Mouse (Mus musculus) olfactory bulb, adult 2 months (tissue): ENCODE measurements around the gene Klc3. TPM values are rescaled to one million over a fixed set of nuclear protein-coding genes. Genes with fewer than 3 reads are reported as not detected.
A peak's percentile ranks its signal among the peaks of the same experiment; 100 is the strongest.

Source experiments
- H3K27ac ChIP-seq: fragments of 200-500 bp; 2 replicates; pipeline ENCODE4 v1.5.1; 2012; ENCODE audit warnings: low read depth, low read length; ENCODE audit not compliant: insufficient read depth
- H3K4me1 ChIP-seq: fragments of 200-500 bp; 2 replicates; pipeline ENCODE4 v1.6.1; 2012; ENCODE audit warnings: low read length; ENCODE audit not compliant: control insufficient read depth, insufficient read depth
- H3K4me3 ChIP-seq: fragments of 200-500 bp; 2 replicates; pipeline ENCODE4 v1.5.1; 2012; ENCODE audit warnings: mild to moderate bottlenecking, low read depth, low read length, moderate library complexity; ENCODE audit not compliant: insufficient read depth
- CTCF ChIP-seq: fragments of 200-500 bp; IDR thresholded peaks from 2 replicates; pipeline ENCODE4 v1.5.1; 2012; ENCODE audit warnings: low read depth, mild to moderate bottlenecking, low read length, moderate library complexity; ENCODE audit not compliant: insufficient read depth
- POLR2A ChIP-seq: fragments of 200-500 bp; IDR thresholded peaks from 2 replicates; pipeline ENCODE4 v1.6.1; 2012; ENCODE audit warnings: mild to moderate bottlenecking, low read depth, low read length, moderate library complexity; ENCODE audit not compliant: insufficient read depth
- WGBS: fragments of 180-500 bp; shearing (Covaris S2); methylation state at CpG from one replicate; pipeline ENCODE4 v1.1.7; 2018; 5-methylcytosine and 5-hydroxymethylcytosine counted together
- polyA plus RNA-seq: library from polyadenylated mRNA; stranded (reverse); fragments of >200 nt; gene quantifications from 2 replicates; pipeline ENCODE4 v1.2.4, GENCODE M21; 2012; ENCODE audit warnings: low replicate concordance; ENCODE audit not compliant: missing spikeins, insufficient read depth, insufficient read length

Klc3 gene
- polyA plus RNA-seq, 1 experiment, result not detected

GRCm38 (mm10) chr7:19369823-19370425 lies 34.0 kb downstream of the Klc3 start:
- TF ChIP-seq CTCF (peak; percentile 86), POLR2A (peak; percentile 48; the same call in 1 of the 2 replicates)
- Histone ChIP-seq H3K27ac (no peak overlapping the region), H3K4me1 (peaks cover 9% of the 10 kb centered on the region), H3K4me3 (peak overlapping the region; percentile 50)
- 10% methylated on average over 46 of the region's 46 CpGs for WGBS

DNA sequence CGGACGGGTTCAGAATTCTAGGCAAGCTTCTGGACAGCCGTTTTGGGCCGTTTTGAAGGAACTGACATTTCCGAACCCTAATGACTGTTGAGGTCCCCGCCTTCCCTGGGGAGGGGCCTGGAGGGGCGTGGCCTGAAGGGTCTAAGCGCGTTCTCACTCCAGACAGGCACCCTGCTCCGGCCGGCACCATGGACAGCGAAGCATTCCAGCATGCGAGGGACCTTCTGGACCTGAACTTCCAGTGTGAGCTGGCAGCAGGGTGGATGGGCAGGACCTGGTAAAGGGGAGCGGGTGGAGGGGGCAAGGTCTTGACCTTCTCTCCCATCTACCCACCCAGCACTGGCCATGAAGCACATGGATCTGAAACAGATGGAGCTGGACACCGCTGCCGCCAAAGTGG lies 35.5 kb downstream of the Klc3 start:
- 36% methylated on average over 16 of the region's 16 CpGs for WGBS

DNA sequence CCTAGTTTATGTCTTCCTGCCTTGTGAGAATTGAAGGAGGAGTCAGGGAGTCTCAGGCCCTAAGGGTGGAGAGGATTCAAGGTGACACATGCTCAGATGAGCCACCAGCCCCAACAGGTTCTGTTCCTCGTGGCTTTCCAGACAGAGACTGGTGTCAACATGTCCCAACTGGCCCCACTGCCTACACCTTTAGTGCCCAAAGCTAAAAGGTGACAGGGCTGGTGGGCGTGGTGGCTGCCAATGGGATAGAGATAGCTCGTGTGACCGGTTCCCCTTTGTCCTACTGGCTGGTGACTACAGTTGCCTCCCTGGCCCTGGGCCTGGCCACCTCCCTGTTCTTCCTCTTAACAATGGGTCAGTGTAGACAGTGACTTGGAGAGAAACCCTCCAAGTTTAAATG lies 38.5 kb downstream of the Klc3 start:
- Histone ChIP-seq H3K4me1 (peaks cover 26% of the 10 kb centered on the region), H3K4me3 (no peak overlapping the region), H3K27ac (no peak overlapping the region)
- 81% methylated on average over 4 of the region's 4 CpGs for WGBS
- no peak for TF ChIP-seq CTCF
- no peak for TF ChIP-seq POLR2A

More for the DNA sequence above, 35.5 kb downstream of the Klc3 start:
- TF ChIP-seq CTCF, result no peak
- TF ChIP-seq POLR2A, result no peak
- H3K4me1 ChIP-seq, result peaks cover 9% of the 10 kb centered on the region
- H3K27ac ChIP-seq, result no peak overlapping the region
- no peak overlapping the region for H3K4me3 ChIP-seq

DNA sequence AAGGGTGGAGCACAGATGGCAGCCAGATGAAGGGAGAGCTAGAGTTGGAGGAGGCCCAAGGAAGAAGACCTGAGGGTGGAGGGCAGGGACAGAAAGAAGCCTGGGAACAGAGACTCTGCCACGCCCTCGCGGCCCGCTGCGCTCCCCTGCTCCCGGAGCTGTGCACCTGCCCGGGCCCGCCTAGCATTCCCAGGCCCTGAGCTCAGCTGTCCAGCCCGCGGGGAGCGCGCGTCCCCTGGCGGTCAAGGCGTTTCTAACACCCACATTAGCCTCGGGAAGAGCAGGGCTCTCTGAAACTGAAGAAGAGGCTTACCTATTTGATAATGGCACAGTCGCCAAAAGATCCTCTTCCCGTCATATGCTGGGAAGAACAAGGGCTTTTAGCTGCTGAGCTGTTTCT lies 40.0 kb downstream of the Klc3 start:
- 11% methylated on average over 18 of the region's 18 CpGs for WGBS
- H3K4me1 ChIP-seq, result peaks cover 24% of the 10 kb centered on the region
- H3K4me3 ChIP-seq, result no peak overlapping the region
- no peak overlapping the region for H3K27ac ChIP-seq
- TF ChIP-seq POLR2A (no peak), CTCF (peak; percentile 50; the same call in 1 of the 2 replicates)

DNA sequence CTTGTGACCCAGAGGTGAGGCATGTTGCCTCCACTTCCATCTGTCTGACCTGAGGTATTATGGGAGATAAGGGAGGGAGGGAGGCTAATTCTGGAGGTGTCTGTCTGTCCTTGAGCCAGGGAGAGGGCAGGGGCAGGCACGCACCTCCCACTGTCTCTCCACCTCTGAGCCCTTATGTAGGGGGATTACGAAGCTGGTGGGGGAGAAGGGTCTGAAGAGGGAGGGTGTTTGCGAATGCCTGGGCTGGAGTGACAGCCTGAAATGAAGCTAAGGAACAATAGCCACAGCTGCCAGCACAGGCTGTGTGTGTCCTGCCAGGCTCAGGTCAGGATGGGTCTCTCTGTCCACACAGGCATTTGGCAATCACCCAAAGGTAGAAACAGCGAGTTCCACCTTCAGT lies 41.6 kb downstream of the Klc3 start:
- Histone ChIP-seq H3K4me3 (no peak overlapping the region), H3K27ac (no peak overlapping the region), H3K4me1 (peaks cover 26% of the 10 kb centered on the region)
- no peak for TF ChIP-seq CTCF
- no peak for TF ChIP-seq POLR2A
- WGBS, result 53% methylated on average over 4 of the region's 4 CpGs

DNA sequence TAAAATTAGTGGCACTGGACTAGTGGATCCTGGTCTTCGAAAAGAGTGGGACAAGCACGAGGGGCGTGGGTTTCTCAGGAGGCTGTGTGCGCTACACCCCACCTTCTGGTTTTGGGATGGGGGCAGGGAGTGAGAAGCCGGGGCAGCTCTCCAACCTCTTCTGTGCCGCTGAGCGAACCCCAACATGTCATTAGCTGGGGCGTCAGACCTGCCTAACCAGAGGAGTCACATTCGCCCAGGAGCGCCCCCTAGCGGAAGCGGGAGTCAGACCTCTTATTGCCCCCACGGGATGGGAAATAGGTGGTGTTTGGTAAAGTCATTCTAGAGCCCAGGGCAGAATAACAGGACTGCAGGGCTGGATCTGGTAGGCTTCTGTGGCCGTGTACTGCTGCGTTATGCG lies 42.2 kb downstream of the Klc3 start:
- no peak overlapping the region for H3K27ac ChIP-seq
- H3K4me1 ChIP-seq, result peaks cover 26% of the 10 kb centered on the region
- H3K4me3 ChIP-seq, result peak overlapping the region; percentile 65
- 6% methylated on average over 16 of the region's 16 CpGs for WGBS
- no peak for TF ChIP-seq POLR2A
- TF ChIP-seq CTCF, result peak; percentile 72

DNA sequence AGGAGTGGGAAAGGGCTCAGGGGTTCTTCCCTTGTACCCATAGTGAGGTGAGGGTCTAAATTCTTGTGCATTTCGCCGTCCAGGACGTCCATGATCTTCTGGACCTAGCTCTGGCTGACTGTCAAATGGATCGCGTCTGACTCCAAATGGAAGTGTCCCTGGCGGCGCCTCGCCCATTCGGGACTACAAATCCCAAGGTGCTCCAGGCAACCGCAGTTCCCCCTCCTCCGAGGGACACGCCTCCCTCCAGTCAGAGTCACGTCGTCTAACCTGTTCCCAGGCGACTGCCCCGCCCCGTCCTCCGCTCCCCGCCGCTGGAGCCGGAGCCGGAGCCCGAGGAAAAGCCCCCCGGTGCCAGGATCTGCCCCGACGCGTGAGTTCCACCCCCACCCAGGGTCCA lies 43.0 kb downstream of the Klc3 start:
- Histone ChIP-seq H3K4me1 (peaks cover 29% of the 10 kb centered on the region), H3K27ac (no peak overlapping the region), H3K4me3 (peak overlapping the region; percentile 65)
- under 1% methylated on average over 26 of the region's 27 CpGs for WGBS
- TF ChIP-seq POLR2A (no peak), CTCF (no peak)

- peak overlapping the region; percentile 65 for H3K4me3 ChIP-seq
- TF ChIP-seq CTCF (no peak), POLR2A (no peak)
- H3K27ac ChIP-seq, result no peak overlapping the region
- H3K4me1 ChIP-seq, result peaks cover 30% of the 10 kb centered on the region
- WGBS, result under 1% methylated on average over 45 of the region's 45 CpGs
These were observed 43.8 kb downstream of the Klc3 start for GRCm38 (mm10) chr7:19359892-19360641.

GRCm38 (mm10) chr7:19359299-19359891 lies 44.5 kb downstream of the Klc3 start, which contains the start of the genes Cd3eap and Ppp1r13l:
Cd3eap (minus strand) TSS chr7:19359483.
Ppp1r13l (plus strand) TSS chr7:19359749.
- WGBS, result under 1% methylated on average over 31 of the region's 31 CpGs
- Histone ChIP-seq H3K4me3 (peak within 1 kb of the TSS; percentile 65), H3K4me1 (peaks cover 30% of the 10 kb centered on the region), H3K27ac (peak within 1 kb of the TSS; percentile 52; the same call in 1 of the 2 replicates)
- TF ChIP-seq POLR2A, result peak; percentile 83
- TF ChIP-seq CTCF, result no peak
